Mouse (Mus musculus): ENCODE measurements around the gene Cpe. TPM values are rescaled to one million over a fixed set of nuclear protein-coding genes. Genes with fewer than 3 reads are reported as not detected.

Gene Cpe
- polyA plus RNA-seq, 1 experiment from 2014 or later = 498 TPM

DNA sequence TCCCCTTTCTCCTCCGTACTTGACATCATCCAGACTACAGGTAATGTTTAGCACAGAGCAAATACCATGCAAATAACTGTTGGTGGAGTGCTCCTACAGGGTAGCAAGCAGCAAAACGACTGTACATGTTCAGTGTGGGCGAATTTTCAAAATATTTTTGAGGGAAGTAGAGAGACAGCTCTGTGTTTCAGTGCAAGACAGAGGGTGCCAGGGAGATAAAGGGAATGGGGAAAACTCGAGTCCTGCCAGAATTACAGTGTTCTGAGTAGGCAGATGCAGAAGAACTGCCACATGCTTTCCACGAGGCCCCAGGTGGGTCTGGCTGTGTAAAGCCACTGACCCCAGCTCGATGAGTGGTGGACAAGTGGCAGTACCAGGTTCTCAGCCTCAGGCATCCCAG, 64.8 kb downstream of the Cpe start:
- no peak for ATAC-seq (replicated peaks)

DNA sequence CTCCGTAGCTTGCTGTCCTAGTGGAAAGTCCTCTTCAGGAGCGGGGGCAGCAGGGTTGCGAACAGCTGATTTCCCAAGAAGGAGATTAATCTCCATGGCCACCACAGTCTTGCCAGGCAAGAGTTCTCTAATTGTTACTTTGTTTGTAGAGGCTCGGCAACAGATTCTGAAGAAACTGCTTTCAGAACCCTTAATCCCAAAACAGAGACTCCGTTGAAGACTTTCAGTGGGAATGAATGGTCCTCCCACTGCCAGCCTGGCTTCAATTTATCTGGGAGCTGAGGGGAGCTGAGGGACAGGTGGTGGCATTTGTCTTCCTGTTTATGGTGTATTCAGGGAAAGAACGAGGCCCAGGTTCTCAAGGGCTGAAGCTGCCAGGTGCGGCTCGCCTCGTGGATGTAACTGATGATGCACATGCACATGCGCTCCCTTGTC, 68.2 kb downstream of the Cpe start:
- Histone ChIP-seq H3K27me3 (no peaks in the 10 kb centered on the region), H3K4me1 (peaks cover 20% of the 10 kb centered on the region), H3K27ac (replicated peaks) (no peak overlapping the region), H3K9me3 (no peaks in the 10 kb centered on the region), H3K4me2 (replicated peaks) (no peak overlapping the region), H3K9ac (replicated peaks) (no peak overlapping the region), H3K36me3 (no peaks in the 10 kb centered on the region), H3K4me3 (no peak overlapping the region)
- WGBS = 26% methylated on average over 10 of the region's 10 CpGs
- no peak for ATAC-seq (replicated peaks)

More for the DNA sequence above, 64.8 kb downstream of the Cpe start:
- no peak overlapping the region for H3K4me2 ChIP-seq (replicated peaks)
- H3K36me3 ChIP-seq = no peaks in the 10 kb centered on the region
- no peaks in the 10 kb centered on the region for H3K27me3 ChIP-seq
- no peak overlapping the region for H3K4me3 ChIP-seq
- no peak overlapping the region for H3K9ac ChIP-seq (replicated peaks)
- 91% methylated on average over 6 of the region's 6 CpGs for WGBS
- no peaks in the 10 kb centered on the region for H3K9me3 ChIP-seq
- no peak overlapping the region for H3K27ac ChIP-seq (replicated peaks)
- H3K4me1 ChIP-seq = peaks cover 12% of the 10 kb centered on the region

DNA sequence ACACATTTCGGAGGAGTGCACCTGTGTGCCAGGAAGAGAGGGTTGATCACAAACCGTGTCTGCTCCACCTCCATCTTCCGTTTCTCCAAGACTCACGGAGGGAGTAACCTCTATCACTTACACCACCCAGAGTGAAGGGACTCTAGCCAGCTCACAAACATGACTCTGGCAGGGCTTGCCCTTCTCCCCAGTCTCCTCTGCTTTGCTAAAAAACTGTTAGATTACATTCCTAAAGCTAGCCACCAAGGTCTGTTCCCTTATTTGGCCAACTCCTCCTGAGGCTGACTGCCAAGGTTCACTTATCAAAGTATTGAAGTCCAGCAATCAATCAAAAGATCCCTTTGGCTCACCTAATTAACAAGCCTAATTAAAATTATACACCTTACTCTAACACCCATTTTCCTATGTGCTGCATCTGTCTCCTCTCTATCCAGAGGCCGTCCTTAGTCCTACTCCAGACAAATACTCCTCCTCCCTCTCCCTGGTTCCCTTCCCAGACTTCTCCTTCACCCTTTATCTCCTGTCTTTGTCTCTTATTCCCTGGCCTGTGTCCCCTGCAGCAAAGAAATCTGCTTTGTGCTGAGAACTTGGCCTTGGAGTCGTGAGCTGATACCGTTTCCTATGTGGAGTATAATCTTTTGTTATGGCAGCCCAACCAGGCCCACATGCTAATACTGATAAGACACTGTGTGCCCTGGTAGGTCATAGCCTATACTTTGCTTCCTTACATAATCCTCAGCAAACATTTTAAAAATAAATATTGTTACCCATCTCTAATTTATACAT, 72.3 kb downstream of the Cpe start:
- Histone ChIP-seq H3K27me3 (no peaks in the 10 kb centered on the region), H3K4me3 (no peak overlapping the region), H3K27ac (replicated peaks) (no peak overlapping the region), H3K36me3 (peaks cover 9% of the 10 kb centered on the region; the same call in 1 of the 2 replicates), H3K4me2 (replicated peaks) (no peak overlapping the region), H3K4me1 (peaks cover 14% of the 10 kb centered on the region), H3K9ac (replicated peaks) (no peak overlapping the region), H3K9me3 (no peaks in the 10 kb centered on the region)
- WGBS = 51% methylated on average over 7 of the region's 7 CpGs
- 0 out of 2 replicates have a peak, but pooled peaks have one; percentile 24 for ATAC-seq (replicated peaks)

DNA sequence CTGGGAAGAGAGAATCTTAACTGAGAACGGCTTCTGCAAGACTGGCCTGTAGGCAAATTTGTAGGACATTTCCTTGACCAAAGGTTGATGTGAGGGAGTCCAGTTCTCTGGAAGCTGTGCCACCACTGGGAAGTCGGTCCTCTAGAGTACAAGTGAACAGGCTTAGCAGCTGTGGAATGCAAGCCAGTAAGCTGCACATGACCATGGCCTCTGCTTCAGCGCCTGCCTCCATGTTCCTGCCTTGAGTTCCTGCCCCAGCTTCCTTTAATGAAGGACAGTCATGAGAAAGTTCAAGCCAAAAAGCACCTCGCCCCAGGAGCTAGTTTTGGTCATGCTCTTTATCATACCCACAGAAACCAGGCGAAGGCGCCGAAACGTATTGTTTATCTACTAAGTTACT, 73.2 kb downstream of the Cpe start:
- peaks cover 10% of the 10 kb centered on the region for H3K4me1 ChIP-seq
- H3K4me2 ChIP-seq (replicated peaks) = no peak overlapping the region
- H3K27me3 ChIP-seq = no peaks in the 10 kb centered on the region
- no peak overlapping the region for H3K9ac ChIP-seq (replicated peaks)
- 95% methylated on average over 8 of the region's 8 CpGs for WGBS
- H3K36me3 ChIP-seq = peaks cover 16% of the 10 kb centered on the region; the same call in 1 of the 2 replicates
- H3K4me3 ChIP-seq = no peak overlapping the region
- ATAC-seq (replicated peaks) = no peak
- H3K27ac ChIP-seq (replicated peaks) = no peak overlapping the region
- H3K9me3 ChIP-seq = no peaks in the 10 kb centered on the region

DNA sequence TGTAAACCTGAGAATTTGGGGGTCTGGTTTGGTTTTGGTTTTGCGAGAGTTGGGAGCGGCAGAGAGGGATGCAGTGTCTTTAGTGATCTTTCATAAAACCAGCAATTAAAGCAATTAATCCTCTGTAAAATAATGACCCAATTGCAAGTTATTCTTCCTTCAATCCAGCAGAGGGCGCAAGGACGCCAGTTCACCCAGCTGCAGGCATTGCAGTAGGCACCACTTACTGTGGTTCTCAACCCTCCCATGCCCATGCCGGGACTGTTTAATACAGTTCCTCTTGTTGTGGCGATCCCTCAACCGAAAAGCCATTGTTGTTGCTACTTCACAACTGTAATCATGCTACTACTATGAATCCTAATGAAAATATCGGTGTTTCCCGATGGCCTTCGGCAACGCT, 74.2 kb downstream of the Cpe start:
- no peaks in the 10 kb centered on the region for H3K27me3 ChIP-seq
- H3K4me2 ChIP-seq (replicated peaks) = no peak overlapping the region
- WGBS = 39% methylated on average over 11 of the region's 11 CpGs
- peak; percentile 82 for ATAC-seq (replicated peaks)
- H3K4me3 ChIP-seq = no peak overlapping the region
- H3K36me3 ChIP-seq = peaks cover 18% of the 10 kb centered on the region; the same call in 1 of the 2 replicates
- H3K27ac ChIP-seq (replicated peaks) = no peak overlapping the region
- no peaks in the 10 kb centered on the region for H3K9me3 ChIP-seq
- peaks cover 10% of the 10 kb centered on the region for H3K4me1 ChIP-seq
- no peak overlapping the region for H3K9ac ChIP-seq (replicated peaks)

DNA sequence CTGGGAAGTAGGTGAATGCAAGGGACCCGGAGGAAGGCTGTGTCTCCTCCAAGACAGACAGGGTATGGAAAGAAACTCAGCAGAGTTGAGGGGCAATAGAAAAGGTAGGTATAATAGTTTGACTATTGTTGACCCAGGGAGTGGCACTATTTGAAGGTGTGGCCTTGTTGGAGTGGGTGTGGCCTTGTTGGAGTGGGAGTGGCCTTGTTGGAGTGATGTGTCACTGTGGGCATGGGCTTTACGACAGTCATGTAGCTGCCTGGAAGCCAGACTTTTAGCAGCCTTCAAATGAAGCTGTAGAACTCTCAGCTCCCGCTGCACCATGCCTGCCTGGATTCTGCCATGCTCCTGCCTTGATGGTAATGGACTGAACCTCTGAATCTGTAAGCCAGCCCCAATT, 76.3 kb downstream of the Cpe start:
- no peak for ATAC-seq (replicated peaks)
- no peaks in the 10 kb centered on the region for H3K27me3 ChIP-seq
- no peak overlapping the region for H3K4me2 ChIP-seq (replicated peaks)
- H3K4me1 ChIP-seq = peaks cover 10% of the 10 kb centered on the region
- no peak overlapping the region for H3K4me3 ChIP-seq
- H3K9me3 ChIP-seq = no peaks in the 10 kb centered on the region
- no peak overlapping the region for H3K9ac ChIP-seq (replicated peaks)
- WGBS = 93% methylated on average over 3 of the region's 3 CpGs
- no peak overlapping the region for H3K27ac ChIP-seq (replicated peaks)
- peaks cover 18% of the 10 kb centered on the region; the same call in 1 of the 2 replicates for H3K36me3 ChIP-seq

DNA sequence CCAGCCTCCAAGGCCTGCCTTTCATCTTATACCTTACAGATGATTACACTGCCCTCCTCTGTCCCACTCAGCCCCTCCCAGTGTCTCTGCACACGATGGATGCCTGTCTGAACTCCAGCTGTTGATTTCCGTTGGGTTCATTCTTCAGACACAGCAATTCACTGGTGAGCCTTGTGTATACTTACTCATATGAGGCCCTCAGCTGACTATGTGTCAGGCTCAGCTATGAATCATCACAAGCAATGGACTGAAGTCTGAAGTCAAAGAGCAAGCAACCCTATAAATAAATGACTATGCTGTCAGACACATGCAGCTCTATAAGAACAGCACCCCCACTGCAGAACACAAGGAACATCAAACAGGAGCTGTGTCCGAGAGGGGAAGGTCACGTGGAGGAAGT, 77.4 kb downstream of the Cpe start:
- no peak for ATAC-seq (replicated peaks)
- peaks cover 18% of the 10 kb centered on the region; the same call in 1 of the 2 replicates for H3K36me3 ChIP-seq
- no peak overlapping the region for H3K9ac ChIP-seq (replicated peaks)
- H3K27me3 ChIP-seq = no peaks in the 10 kb centered on the region
- no peak overlapping the region for H3K4me2 ChIP-seq (replicated peaks)
- H3K4me1 ChIP-seq = peaks cover 5% of the 10 kb centered on the region
- no peak overlapping the region for H3K27ac ChIP-seq (replicated peaks)
- no peaks in the 10 kb centered on the region for H3K9me3 ChIP-seq
- 88% methylated on average over 4 of the region's 4 CpGs for WGBS
- no peak overlapping the region for H3K4me3 ChIP-seq

DNA sequence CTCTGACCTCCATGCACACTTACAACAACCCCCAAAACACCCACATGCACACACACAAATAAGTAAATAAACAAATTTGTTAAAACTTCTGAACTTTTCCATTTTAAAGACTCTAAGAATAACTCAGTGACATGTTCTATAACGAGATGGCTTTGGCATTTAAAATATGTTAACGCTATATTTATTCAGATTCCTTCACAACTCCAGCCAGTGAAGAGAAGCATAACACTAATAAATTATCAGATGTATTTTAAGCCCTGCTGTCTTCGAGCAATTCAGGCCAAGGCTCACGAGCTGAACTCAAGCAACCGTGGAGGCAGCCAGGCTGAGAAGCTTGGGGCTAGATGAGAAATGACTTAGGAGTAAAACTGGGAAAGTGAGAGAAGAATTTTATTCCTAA, 79.2 kb downstream of the Cpe start:
- H3K9ac ChIP-seq (replicated peaks) = no peak overlapping the region
- no peak overlapping the region for H3K4me2 ChIP-seq (replicated peaks)
- no peak overlapping the region for H3K27ac ChIP-seq (replicated peaks)
- no peak overlapping the region for H3K4me3 ChIP-seq
- ATAC-seq (replicated peaks) = no peak
- H3K27me3 ChIP-seq = no peaks in the 10 kb centered on the region
- H3K4me1 ChIP-seq = no peaks in the 10 kb centered on the region
- peaks cover 24% of the 10 kb centered on the region for H3K36me3 ChIP-seq
- 73% methylated on average over 5 of the region's 5 CpGs for WGBS
- no peaks in the 10 kb centered on the region for H3K9me3 ChIP-seq

DNA sequence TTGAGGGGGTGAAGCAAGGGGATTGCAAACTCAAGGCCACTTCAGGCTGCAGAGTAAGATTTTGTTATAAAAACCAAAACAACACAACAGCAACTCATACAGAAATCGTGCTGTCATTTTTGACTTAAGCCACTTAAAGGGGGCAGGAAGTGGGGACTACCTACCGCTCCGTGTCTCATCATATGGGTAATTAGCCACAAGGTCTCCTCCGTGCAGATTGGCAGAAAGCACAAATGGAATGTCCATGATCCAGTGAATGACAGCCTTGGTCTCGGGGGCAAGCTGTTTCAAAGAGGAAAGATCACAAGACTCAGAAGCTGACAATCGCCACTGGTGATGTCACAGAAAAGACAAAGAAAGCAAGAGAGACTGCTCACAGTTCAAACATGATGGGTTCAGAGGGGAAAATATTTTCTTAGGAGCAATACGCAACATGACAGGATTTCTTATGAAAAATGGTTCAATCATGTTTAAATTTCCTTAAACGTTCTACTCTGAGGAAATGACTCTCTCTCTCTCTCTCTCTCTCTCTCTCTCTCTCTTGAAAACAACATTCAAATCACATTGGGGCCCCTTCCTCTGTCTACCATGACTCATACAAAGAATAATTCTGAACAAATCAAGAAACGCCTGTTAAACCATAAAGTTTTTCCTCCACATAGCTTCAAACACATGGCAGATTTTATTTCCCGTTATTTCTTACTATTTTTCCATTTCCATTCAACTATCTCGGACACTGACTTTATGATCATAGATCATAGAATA, 81.5 kb downstream of the Cpe start:
- H3K27me3 ChIP-seq = no peaks in the 10 kb centered on the region
- H3K27ac ChIP-seq (replicated peaks) = no peak overlapping the region
- no peaks in the 10 kb centered on the region for H3K9me3 ChIP-seq
- H3K9ac ChIP-seq (replicated peaks) = no peak overlapping the region
- no peaks in the 10 kb centered on the region for H3K4me1 ChIP-seq
- no peak for ATAC-seq (replicated peaks)
- H3K36me3 ChIP-seq = peaks cover 28% of the 10 kb centered on the region
- H3K4me3 ChIP-seq = no peak overlapping the region
- 65% methylated on average over 11 of the region's 11 CpGs for WGBS
- no peak overlapping the region for H3K4me2 ChIP-seq (replicated peaks)

DNA sequence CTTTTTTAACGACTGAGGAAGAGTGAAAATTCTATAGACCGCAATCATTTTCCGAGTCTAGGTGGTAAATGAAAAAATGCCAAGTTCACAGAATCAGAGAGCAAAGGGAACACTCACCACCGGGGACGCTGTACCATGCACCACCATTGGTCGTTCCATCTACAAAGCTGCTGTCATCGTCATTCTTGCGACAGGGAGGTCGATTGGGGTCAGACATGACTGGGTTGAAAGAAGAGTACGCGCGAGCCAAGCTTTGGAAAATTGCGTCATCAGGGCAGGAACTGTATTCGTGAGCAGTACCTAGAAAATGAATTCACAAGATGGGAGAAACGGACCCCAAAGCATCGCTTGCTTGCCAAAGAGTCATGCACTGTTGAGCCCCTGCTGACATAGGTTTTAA, 83.9 kb downstream of the Cpe start:
- peaks cover 39% of the 10 kb centered on the region for H3K36me3 ChIP-seq
- no peak for ATAC-seq (replicated peaks)
- H3K4me2 ChIP-seq (replicated peaks) = no peak overlapping the region
- no peak overlapping the region for H3K4me3 ChIP-seq
- H3K9ac ChIP-seq (replicated peaks) = no peak overlapping the region
- WGBS = 94% methylated on average over 16 of the region's 16 CpGs
- H3K4me1 ChIP-seq = no peaks in the 10 kb centered on the region
- no peaks in the 10 kb centered on the region for H3K27me3 ChIP-seq
- H3K27ac ChIP-seq (replicated peaks) = no peak overlapping the region
- H3K9me3 ChIP-seq = no peaks in the 10 kb centered on the region

DNA sequence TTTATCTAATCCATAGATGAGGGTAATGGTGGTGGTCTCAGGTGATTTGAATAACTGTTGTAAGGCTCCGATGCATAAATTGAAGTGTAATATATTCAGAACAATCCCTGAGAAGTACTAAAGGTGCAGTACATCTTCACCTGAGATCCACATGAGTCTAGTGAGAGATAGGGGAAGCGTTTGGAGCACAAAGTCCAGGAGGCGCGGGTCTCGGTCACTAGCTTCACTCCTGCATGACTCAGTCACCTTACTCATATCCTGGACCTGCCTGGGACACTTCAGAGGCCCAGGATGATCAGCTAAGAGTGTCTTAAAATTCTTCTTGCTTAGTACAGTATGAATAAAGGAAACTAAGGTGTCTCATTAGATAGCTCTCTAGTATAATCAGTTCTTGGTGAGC, 86.8 kb downstream of the Cpe start:
- no peak overlapping the region for H3K27ac ChIP-seq (replicated peaks)
- WGBS = 94% methylated on average over 5 of the region's 5 CpGs
- H3K27me3 ChIP-seq = no peaks in the 10 kb centered on the region
- no peaks in the 10 kb centered on the region for H3K9me3 ChIP-seq
- peaks cover 54% of the 10 kb centered on the region for H3K36me3 ChIP-seq
- H3K4me3 ChIP-seq = no peak overlapping the region
- no peak overlapping the region for H3K9ac ChIP-seq (replicated peaks)
- no peak overlapping the region for H3K4me2 ChIP-seq (replicated peaks)
- no peaks in the 10 kb centered on the region for H3K4me1 ChIP-seq
- ATAC-seq (replicated peaks) = no peak

DNA sequence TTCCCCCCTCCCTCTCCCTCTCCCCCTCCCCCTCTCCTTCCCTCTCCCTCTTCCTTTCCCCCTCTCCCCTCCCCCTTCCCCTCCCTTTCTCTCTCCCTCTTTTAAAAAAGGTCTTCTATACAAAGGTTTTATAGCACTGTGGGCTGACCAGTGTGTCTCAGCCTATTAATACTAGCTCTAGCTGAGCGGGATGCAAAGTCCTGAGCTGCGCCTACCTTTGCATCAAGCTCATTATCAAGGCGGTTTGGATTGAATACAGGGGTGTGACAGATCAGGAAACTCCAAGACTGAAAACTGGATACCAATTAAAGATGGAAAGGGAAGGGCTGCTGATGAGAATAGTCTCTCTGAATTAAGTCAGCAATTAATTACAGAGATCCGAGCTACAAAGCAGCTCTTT, 94.6 kb downstream of the Cpe start:
- Histone ChIP-seq H3K4me1 (no peaks in the 10 kb centered on the region), H3K36me3 (peaks cover 28% of the 10 kb centered on the region), H3K4me3 (no peak overlapping the region), H3K27ac (replicated peaks) (no peak overlapping the region), H3K9me3 (no peaks in the 10 kb centered on the region), H3K9ac (replicated peaks) (no peak overlapping the region), H3K4me2 (replicated peaks) (no peak overlapping the region), H3K27me3 (no peaks in the 10 kb centered on the region)
- WGBS = 22% methylated on average over 4 of the region's 4 CpGs
- no peak for ATAC-seq (replicated peaks)

Measured in forebrain, embryonic 15.5 days (tissue).